Mouse (Mus musculus) lung, adult 18-20 months (tissue): ENCODE results near the gene H2al1i.
A peak's percentile ranks its signal among the peaks of the same experiment; 100 is the strongest.
"Not testable (repeated sequence)": the region's sequence is repeated elsewhere in the genome, so short reads cannot be mapped to it uniquely, and the experiment has no call there.

ENCODE experiments used
- DNase-seq, 2 experiments: peaks; one replicate each; pipeline ENCODE4 v3.0.0; 2022; ENCODE audit warnings: mixed read lengths in 2 of 2

Gene H2al1i

DNA sequence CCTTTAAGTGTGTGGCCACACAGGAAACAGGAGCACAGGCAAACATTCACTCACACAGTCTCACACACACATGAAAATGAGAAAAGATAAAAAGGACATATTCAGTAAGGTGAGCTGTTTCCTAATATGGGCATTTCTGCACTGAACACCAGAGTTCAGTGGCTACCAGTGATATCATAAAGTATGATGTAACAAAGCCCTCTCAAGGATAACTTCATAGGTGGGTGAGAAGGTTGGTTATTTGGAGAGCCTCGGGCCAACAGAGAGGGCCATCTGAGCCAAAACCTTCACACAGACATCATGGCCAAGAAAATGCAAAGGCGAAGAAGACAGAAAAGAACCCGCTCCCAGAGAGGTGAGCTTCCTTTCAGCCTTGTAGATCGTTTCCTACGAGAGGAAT lies at the start of gene H2al1i:
Gene H2al1i (plus strand): TSS at position 301 of the 400 bp plus-strand sequence.
- not testable (repeated sequence) for DNase-seq

DNA sequence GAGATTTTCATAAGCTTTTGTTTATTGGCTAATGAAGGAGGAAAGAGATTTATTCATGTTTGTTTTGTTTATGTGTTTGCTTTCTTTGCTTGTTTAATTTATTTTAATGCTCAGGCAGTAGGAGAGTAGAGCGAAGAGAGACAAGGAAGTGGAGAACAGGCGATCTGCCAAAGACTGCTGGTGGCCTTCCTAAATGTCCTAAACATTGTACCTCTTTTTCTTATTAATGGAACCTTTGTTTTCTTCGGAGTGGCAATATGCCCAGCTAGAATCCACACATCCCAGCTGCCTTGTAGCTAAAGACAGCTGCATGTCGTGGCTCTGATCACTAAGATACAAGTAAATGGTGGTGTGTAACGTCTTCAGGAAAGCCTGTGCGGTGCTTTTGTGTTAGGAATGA lies 47.4 kb upstream of the H2al1i start:
- no peak for DNase-seq

DNA sequence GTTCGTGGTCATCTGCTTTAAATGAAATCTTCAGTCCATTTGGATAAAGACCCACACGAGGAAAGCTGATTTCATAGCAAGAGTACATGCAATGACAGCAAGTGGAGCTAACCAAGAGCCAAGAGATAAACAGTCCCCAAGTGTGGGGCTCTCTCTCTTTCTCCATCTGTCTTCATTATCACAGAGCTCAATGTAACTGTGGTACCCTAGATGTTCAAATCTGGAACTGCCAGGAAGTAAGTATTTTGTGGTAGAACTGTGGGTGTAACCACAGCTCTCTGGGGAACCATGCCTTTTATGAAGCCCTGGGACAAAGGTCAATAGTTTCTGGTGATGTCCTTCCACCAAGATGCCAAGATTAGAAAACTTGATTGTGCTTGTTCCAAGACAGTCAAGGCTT lies 43.7 kb upstream of the H2al1i start:
- no peak for DNase-seq

- DNase-seq: peak; percentile 20 to 49
Observed at GRCm38 (mm10) chrX:11288306-11288882, 36.1 kb upstream of the H2al1i start.

GRCm38 (mm10) chrX:11289244-11289643 lies 35.2 kb upstream of the H2al1i start:
- no peak for DNase-seq

DNA sequence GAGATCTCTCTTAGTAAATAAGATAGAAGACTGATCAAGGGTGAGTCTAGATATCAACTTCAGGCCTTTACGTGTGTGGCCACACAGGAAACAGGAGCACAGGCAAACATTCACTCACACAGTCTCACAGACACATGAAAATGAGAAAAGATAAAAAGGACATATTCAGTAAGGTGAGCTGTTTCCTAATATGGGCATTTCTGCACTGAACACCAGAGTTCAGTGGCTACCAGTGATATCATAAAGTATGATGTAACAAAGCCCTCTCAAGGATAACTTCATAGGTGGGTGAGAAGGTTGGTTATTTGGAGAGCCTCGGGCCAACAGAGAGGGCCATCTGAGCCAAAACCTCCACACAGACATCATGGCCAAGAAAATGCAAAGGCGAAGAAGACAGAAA lies 25.5 kb upstream of the H2al1i start, which contains the start of gene H2al1a:
Gene H2al1a (plus strand): TSS at position 301 of the 400 bp plus-strand sequence.
- DNase-seq: not testable (repeated sequence)

- not testable (repeated sequence) for DNase-seq
Observed at GRCm38 (mm10) chrX:11302132-11302531, 22.3 kb upstream of the H2al1i start, which contains the start of gene H2al1b. Gene H2al1b (plus strand): TSS chrX:11302432.

- not testable (repeated sequence) for DNase-seq
Observed at GRCm38 (mm10) chrX:11305355-11305754, 19.1 kb upstream of the H2al1i start, which contains the start of gene H2al1c. Gene H2al1c (plus strand): TSS chrX:11305655.

DNA sequence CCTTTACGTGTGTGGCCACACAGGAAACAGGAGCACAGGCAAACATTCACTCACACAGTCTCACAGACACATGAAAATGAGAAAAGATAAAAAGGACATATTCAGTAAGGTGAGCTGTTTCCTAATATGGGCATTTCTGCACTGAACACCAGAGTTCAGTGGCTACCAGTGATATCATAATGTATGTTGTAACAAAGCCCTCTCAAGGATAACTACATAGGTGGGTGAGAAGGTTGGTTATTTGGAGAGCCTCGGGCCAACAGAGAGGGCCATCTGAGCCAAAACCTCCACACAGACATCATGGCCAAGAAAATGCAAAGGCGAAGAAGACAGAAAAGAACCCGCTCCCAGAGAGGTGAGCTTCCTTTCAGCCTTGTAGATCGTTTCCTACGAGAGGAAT lies 15.9 kb upstream of the H2al1i start, which contains the start of gene H2al1d:
Gene H2al1d (plus strand): TSS at position 301 of the 400 bp plus-strand sequence.
- not testable (repeated sequence) for DNase-seq

DNA sequence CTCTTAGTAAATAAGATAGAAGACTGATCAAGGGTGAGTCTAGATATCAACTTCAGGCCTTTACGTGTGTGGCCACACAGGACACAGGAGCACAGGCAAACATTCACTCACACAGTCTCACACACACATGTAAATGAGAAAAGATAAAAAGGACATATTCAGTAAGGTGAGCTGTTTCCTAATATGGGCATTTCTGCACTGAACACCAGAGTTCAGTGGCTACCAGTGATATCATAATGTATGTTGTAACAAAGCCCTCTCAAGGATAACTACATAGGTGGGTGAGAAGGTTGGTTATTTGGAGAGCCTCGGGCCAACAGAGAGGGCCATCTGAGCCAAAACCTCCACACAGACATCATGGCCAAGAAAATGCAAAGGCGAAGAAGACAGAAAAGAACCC lies 12.8 kb upstream of the H2al1i start, which contains the start of gene H2al1e:
Gene H2al1e (plus strand): TSS at position 301 of the 400 bp plus-strand sequence.
- DNase-seq: not testable (repeated sequence)

DNA sequence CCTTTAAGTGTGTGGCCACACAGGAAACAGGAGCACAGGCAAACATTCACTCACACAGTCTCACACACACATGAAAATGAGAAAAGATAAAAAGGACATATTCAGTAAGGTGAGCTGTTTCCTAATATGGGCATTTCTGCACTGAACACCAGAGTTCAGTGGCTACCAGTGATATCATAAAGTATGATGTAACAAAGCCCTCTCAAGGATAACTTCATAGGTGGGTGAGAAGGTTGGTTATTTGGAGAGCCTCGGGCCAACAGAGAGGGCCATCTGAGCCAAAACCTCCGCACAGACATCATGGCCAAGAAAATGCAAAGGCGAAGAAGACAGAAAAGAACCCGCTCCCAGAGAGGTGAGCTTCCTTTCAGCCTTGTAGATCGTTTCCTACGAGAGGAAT lies 9.6 kb upstream of the H2al1i start, which contains the start of gene H2al1f:
Gene H2al1f (plus strand): TSS at position 301 of the 400 bp plus-strand sequence.
- not testable (repeated sequence) for DNase-seq

- DNase-seq: not testable (repeated sequence)
Observed at GRCm38 (mm10) chrX:11317956-11318355, 6.5 kb upstream of the H2al1i start, which contains the start of gene H2al1g. Gene H2al1g (plus strand): TSS chrX:11318256.

DNA sequence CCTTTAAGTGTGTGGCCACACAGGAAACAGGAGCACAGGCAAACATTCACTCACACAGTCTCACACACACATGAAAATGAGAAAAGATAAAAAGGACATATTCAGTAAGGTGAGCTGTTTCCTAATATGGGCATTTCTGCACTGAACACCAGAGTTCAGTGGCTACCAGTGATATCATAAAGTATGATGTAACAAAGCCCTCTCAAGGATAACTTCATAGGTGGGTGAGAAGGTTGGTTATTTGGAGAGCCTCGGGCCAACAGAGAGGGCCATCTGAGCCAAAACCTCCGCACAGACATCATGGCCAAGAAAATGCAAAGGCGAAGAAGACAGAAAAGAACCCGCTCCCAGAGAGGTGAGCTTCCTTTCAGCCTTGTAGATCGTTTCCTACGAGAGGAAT lies 3.3 kb upstream of the H2al1i start, which contains the start of gene H2al1h:
Gene H2al1h (plus strand): TSS at position 301 of the 400 bp plus-strand sequence.
- not testable (repeated sequence) for DNase-seq

DNA sequence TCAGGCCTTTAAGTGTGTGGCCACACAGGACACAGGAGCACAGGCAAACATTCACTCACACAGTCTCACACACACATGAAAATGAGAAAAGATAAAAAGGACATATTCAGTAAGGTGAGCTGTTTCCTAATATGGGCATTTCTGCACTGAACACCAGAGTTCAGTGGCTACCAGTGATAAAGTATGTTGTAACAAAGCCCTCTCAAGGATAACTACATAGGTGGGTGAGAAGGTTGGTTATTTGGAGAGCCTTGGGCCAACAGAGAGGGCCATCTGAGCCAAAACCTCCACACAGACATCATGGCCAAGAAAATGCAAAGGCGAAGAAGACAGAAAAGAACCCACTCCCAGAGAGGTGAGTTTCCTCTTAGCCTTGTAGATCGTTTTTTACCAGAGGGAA lies 3.1 kb downstream of the H2al1i start, which contains the start of gene H2al1j:
Gene H2al1j (plus strand): TSS at position 301 of the 400 bp plus-strand sequence.
- not testable (repeated sequence) for DNase-seq

GRCm38 (mm10) chrX:11345762-11346161 lies 21.3 kb downstream of the H2al1i start:
- peak in 1 of 2 experiments; percentile 10 for DNase-seq

DNA sequence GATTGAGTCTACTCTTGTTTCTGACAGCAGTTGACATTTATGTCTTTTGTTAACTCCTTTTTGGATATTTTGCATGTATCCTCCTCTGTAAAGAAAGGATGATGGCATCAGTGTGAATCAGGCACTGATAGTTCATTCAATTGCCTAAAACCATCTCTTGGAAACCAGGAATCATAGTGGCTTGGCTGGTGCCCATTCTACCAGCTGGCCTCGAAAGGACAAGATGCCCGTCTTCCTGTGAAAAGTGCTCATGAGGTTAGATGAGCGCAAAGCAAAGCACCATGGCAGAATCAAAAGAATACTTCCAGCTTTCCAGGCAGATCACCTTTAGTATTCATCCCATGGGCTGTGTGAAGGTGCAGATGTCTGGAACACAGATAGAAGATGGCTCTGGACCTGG lies 22.3 kb downstream of the H2al1i start:
- DNase-seq: no peak

DNA sequence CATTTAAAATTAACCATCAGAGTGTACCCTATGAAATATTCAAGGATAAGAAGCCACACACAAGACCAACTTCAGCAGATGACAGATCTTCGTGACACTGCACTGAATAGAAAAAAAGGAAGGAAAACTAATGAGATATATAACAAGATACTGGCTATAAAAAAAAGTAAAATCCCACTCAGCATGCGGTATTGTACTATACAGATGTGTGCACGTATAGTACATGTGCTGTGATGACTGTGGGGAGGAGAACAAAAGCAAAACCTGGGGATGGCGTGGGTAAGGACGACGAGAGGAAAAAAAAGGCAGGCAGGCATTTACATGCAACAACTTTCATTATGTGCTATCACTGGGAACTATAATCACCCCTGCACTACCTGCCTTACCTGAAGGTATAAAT lies 36.4 kb downstream of the H2al1i start:
- DNase-seq: no peak

- no peak for DNase-seq
Observed at GRCm38 (mm10) chrX:11361261-11361660, 36.8 kb downstream of the H2al1i start.

DNA sequence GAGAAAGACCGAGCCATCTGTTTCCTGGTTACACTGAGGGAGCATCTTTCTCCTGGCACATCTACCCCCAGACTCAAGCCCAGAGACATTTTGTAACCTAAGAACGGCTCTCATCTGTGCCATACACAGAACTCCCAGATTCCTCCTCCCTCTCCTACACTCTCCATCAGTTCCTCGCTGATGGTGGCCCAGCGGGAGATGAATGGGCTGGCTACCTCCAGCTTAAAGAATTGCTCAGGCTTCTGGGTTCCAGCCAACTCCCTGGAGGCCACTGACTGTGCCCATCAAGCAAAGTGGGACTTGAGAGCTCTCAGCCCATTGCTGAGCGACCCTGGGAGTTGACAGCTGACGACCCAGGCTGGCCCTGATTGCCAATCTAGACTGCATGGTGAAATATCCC lies 39.4 kb downstream of the H2al1i start:
- DNase-seq: no peak

GRCm38 (mm10) chrX:11365151-11365550 lies 40.7 kb downstream of the H2al1i start:
- DNase-seq: no peak
